Mouse (Mus musculus) right cerebral cortex, adult 2 months (tissue): ENCODE data around the gene Krt16.

Experiments
- DNase-seq, 2 experiments: peaks; one replicate each; pipeline ENCODE4 v3.0.0; 2021 to 2022; ENCODE audit warnings: low spot score in 2 of 2

Gene Krt16

GRCm38 (mm10) chr11:100248852-100249465 is at the start of gene Krt16:
Gene Krt16, minus strand, starts transcription at chr11:100248902.
- no peak for DNase-seq

GRCm38 (mm10) chr11:100297801-100298200 is 49.1 kb upstream of the Krt16 start:
- DNase-seq, result no peak

GRCm38 (mm10) chr11:100295308-100295707 is 46.6 kb upstream of the Krt16 start:
- peak; percentile 81 to 85 for DNase-seq

- DNase-seq, result no peak
Measured at GRCm38 (mm10) chr11:100292884-100293283, 44.2 kb upstream of the Krt16 start.

- no peak for DNase-seq
Measured at GRCm38 (mm10) chr11:100290235-100290634, 41.5 kb upstream of the Krt16 start.

GRCm38 (mm10) chr11:100288942-100289341 is 40.2 kb upstream of the Krt16 start:
- DNase-seq, result no peak

- DNase-seq, result no peak
Measured at GRCm38 (mm10) chr11:100287024-100287423, 38.3 kb upstream of the Krt16 start.

- DNase-seq, result no peak
Measured at GRCm38 (mm10) chr11:100284988-100285387, 36.3 kb upstream of the Krt16 start.

- DNase-seq, result peak; percentile 68 to 75
Measured at GRCm38 (mm10) chr11:100282549-100282948, 33.8 kb upstream of the Krt16 start.

GRCm38 (mm10) chr11:100281596-100282544 is 33.2 kb upstream of the Krt16 start:
- peak; percentile 94 for DNase-seq

- no peak for DNase-seq
Measured at GRCm38 (mm10) chr11:100278759-100279158, 30.1 kb upstream of the Krt16 start.

GRCm38 (mm10) chr11:100277726-100278480 is 29.2 kb upstream of the Krt16 start:
- no peak for DNase-seq

GRCm38 (mm10) chr11:100275466-100275865 is 26.8 kb upstream of the Krt16 start:
- no peak for DNase-seq

- DNase-seq, result no peak
Measured at GRCm38 (mm10) chr11:100274719-100275118, 26.0 kb upstream of the Krt16 start.

- DNase-seq, result no peak
Measured at GRCm38 (mm10) chr11:100271878-100272277, 23.2 kb upstream of the Krt16 start.

GRCm38 (mm10) chr11:100269821-100270332 is 21.2 kb upstream of the Krt16 start, which contains the start of gene Krt42:
Gene Krt42, minus strand, starts transcription at chr11:100269871.
- no peak for DNase-seq

GRCm38 (mm10) chr11:100262058-100262980 is 13.6 kb upstream of the Krt16 start:
- no peak for DNase-seq

GRCm38 (mm10) chr11:100261235-100261605 is 12.5 kb upstream of the Krt16 start:
- DNase-seq, result no peak

- no peak for DNase-seq
Measured at GRCm38 (mm10) chr11:100260514-100261234, 12.0 kb upstream of the Krt16 start, which contains the start of gene Krt17. Gene Krt17, minus strand, starts transcription at chr11:100261029.

GRCm38 (mm10) chr11:100259079-100259478 is 10.4 kb upstream of the Krt16 start:
- no peak for DNase-seq
